Mouse (Mus musculus) layer of hippocampus, adult 9-11 months (tissue): Measurements from ENCODE around the gene Dusp18.

Experiments used
- DNase-seq: peaks from one replicate; pipeline ENCODE4 v3.0.0; 2022

Dusp18 gene

GRCm38 (mm10) chr11:3931511-3932211 lies 36.6 kb downstream of the Dusp18 start, which contains the start of gene Tcn2:
Gene Tcn2 (minus strand): TSS chr11:3932159.
- peak; percentile 84 for DNase-seq

GRCm38 (mm10) chr11:3933756-3934285 lies 38.8 kb downstream of the Dusp18 start:
- no peak for DNase-seq

- DNase-seq: no peak
These were observed 40.1 kb downstream of the Dusp18 start for GRCm38 (mm10) chr11:3935135-3935534.

GRCm38 (mm10) chr11:3936318-3936717 lies 41.3 kb downstream of the Dusp18 start:
- DNase-seq: no peak

- no peak for DNase-seq
These were observed 42.4 kb downstream of the Dusp18 start for GRCm38 (mm10) chr11:3937321-3937874.

GRCm38 (mm10) chr11:3941371-3941770 lies 46.3 kb downstream of the Dusp18 start:
- no peak for DNase-seq

GRCm38 (mm10) chr11:3946386-3946785 lies 51.3 kb downstream of the Dusp18 start:
- DNase-seq: no peak
